Mouse (Mus musculus): ENCODE data around the gene Krtdap.
"Not testable (repeated sequence)": the region's sequence is repeated elsewhere in the genome, so short reads cannot be mapped to it uniquely, and the experiment has no call there.

Krtdap gene

DNA sequence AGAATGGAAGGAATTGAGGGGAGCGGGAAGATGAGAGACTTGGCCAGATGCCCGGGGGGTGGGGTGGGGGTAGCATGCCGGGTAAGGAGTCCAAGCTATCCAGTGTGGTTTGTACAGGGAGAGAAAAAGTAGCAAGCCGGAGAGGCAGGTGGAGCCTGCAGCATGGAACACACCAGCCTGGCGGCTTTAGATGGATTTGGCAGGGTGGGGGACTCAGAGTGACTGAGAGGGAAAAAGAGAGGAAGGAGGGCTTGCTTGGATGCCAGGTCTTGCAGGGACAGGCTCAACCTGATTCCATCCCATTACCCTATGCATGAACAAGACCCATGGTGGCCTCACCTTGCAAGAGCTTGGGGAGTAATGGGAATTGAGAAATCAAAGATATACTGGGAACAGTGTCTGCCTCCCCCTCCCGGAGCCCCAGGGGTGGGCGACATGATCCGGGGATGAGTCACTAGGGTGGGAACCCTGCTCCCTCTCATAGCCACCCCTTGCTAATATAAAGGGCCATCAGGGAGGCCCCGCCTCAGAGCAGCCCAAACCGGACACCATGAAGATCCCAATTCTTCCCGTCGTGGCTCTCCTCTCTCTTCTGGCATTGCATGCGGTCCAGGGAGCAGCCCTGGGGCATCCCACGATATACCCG, at the start of gene Krtdap:
Gene Krtdap (plus strand): TSS at position 520 of the 646 bp plus-strand sequence.
- no peak for DNase-seq (ENCODE audit: low read depth, low spot score)

DNA sequence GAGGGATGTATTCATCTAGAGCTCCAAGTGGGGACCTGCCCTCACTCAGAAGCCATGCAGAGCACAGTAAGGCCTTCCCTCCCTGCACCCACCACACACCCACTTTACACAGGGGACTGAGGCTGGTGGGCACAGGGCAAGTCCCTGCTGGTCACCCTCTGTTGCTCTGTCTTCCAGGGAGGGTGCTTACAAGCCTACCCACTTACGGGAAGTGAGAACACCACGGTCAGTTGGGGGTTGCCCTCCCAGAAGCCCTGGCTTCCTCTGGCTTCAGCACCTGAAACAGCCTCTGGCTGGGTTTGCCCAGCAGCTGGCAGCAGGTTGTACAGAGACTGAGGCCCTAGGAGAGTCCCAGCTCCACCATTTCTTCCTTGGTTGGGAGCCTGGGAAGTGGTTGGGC, 45.1 kb upstream of the Krtdap start:
- not testable (repeated sequence) for DNase-seq (ENCODE audit: low read depth, low spot score)

DNA sequence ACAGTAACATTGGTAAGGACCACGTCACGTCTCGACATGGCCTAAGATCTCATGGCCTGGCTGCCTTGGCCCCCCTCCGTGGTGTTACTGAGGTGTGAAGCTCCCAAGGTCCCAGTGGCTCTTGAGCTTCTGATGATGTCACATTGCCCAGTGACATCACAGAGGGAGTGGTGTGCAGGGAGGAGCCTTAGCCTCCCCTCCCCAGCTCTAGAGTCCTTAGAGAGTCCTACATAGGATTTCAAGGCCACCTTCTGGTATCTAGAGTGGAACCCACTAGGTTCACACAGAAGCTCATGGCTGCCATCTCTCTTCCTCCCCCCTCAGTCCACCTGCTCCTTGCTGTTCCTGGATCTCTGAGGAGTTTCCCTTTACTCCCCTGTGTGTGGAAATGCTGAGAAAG, 44.1 kb upstream of the Krtdap start, which contains the start of gene Gapdhs:
Gene Gapdhs (minus strand): TSS at position 65 of the 400 bp plus-strand sequence.
- not testable (repeated sequence) for DNase-seq (ENCODE audit: low read depth, low spot score)

DNA sequence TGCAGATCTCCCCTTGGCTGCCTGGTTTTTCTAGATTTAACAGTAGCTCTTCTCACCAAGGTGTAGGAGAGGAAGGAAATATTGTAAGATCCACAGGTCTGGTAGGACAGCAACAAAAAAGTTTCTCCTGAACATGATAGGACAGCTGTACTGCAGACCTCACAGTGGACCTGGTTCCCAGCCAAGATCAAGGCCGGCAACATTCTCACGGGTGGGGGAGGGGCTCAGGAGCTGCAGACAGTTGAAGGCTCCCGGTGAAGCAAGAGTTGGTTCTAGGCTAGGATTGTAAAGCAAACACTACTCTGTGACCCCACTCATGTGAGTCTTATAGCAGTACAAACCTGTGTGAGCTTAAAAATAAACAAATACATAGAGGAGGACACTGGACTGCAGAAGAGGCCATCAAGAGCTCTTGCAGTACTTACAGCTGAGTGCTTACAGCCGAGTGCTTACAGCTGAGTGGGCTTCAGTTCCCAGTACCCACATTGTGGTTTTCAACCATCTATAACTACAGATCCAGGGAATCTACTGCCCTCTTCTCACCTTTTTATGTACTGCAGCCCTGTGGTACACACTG, 43.6 kb upstream of the Krtdap start:
- no peak for DNase-seq (ENCODE audit: low read depth, low spot score)

DNA sequence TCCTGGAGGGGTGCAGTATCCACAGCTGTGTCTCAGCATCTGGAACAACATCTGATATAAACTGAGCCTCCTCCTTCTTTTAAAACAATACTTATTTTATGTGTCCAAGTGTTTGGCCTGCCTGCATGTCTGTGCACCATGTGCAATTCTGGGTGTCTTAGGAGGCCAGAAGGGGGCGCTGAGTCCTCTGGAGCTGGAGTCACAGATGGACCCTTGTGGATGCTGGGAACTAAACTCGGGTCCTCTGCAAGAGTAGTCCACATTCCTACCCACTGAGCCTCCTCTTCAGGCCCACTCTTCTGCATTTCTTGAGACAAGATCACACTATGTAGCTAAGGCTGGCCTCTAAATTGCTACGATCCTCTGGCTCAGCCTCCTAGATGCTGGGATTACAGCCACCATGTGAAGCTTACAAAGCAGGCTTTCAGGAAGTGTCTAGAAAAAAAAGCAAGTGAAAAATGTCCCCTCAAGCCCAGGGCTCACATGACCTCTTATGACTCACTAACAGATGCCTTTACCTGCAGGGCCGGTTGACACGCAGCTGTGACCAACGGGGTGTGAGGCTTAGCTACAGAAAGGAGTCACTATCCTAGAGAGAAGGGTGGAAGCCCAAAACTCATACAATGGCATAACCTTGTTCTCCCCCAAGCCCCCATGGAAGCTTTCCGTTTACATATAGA, 40.0 kb upstream of the Krtdap start:
- DNase-seq (ENCODE audit: low read depth, low spot score), result no peak

DNA sequence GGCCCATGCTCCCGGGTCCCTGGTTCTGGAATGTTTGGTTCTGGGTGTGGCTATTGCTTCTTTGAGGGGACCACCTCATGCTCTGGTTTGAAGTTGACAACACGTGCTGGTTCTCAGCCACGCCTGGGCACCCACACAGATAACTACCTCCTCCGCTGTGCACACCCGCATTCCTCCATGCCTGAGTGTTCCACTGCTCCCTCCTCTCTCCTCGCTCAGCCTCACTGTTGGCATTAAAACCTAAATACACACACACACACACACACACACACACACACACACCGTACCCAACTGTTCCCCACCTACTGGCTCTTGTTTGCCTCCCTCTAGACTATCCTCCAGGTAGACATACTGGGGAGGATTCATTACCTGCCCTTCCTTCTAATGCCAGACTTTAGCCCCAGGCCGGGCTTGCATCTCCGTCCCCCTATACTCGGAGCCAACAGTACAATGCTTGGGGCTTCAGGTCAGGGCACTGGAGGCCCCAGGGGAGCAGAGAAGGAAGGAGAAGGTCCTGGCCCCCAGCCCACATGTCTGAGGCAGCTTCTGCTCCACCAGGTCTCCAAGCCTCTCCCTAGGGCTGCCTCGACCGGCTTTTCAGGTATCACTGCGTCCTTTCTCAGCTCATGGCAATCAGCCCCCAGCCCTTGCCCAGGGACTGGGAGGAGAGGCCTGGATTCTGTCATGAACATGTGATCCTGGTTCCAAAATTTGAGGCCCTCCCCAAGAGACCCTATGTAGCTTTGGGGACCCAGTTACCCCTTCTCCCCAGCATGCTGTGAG, 37.7 kb upstream of the Krtdap start:
- no peak for DNase-seq (ENCODE audit: low read depth, low spot score)

DNA sequence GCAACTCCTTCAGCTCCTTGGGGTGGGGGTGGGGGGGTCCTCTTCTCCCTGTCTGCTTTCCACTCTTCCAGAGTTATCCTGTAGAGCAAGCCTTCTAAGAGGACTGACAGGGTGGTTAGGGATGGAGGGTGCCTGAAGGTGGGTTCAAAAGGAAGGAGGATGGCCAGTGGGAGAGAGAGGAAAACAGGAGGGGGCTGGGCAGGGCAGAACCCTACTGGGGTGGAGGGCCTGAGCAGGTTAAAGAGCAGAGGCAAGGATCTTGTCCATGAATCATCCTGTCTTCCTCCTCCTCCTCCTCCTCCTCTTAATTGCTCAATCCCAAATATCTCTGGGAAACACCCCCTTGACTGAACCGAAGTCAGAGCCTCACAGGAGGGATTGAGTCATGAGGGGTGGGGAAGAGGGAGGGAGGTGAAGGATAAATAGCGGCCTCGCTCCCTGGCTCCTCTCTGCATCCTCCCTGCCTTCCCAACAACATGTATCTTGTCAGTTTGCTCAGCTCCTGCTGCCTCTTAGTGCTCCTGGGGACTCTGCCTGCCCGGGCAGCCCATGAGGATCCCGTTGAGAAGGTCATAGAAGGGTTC, 36.5 kb upstream of the Krtdap start, which contains the start of gene Sbsn:
Gene Sbsn (plus strand): TSS at position 386 of the 584 bp plus-strand sequence.
- no peak for DNase-seq (ENCODE audit: low read depth, low spot score)

DNA sequence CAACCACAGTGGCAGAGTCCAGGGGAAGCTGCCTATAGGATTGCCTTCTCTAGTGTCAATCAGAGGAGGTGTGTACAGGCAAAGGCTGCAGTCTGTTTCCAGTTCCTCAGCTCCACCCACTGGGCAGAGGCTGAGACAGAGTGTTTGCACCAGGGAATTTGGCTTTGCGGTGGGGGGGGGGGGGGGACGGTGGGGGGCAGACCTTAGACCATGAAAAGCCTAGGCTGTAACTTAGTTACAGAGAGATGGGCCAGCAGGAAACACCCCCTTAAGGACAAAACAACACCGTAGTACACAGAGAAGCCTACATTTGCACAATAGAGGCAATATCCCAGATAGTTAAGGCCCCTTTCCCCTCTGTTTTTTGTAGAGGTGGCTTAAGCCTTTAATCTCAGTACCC, 30.7 kb upstream of the Krtdap start:
- no peak for DNase-seq (ENCODE audit: low read depth, low spot score)

DNA sequence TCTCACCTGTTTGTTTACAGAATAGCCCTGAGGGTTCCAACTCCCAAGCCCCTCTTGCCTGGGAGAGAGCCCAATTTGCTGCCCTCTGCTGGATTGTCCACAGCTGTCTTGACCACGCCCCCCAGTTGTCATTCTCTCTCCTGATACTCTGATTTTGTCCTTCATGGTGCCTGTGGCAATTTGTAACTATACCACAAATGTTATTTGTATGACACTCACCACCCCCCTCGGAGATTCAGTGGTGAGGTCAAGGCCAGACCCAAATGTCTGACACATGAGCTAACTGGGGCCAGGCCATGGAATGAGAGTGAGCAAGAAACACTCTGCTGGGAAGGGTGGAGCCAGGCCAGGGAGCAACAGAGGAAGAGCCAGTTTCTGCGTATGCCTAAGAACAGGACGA, 28.8 kb upstream of the Krtdap start:
- no peak for DNase-seq (ENCODE audit: low read depth, low spot score)

DNA sequence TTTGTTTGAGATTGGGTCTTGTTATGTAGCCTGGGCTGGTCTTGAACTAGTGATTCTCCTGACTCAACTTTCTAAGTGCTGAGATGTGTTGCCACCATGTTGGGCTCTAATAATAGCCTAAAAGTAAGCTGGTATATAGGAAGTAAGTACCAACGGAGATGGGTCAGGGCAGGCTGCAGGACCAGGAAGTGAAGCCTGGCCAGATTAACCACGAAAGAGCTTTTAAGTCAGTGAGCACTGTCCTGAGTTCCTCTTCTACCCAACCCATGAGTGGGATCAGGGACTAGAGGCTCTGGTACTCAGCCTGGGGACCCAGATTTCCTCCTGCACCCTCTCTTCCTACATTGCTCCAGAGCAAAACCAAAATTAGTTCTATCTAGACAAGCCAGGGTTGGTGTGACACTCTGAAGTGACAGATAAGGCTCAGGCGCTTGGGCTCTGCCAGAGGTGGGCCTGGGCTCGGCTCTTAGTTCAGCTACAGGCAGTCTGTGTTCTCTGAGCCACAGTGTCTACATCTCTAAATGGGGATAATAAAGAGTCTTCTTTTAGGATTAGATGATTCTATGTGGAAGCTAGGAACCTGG, 25.8 kb upstream of the Krtdap start:
- no peak for DNase-seq (ENCODE audit: low read depth, low spot score)

DNA sequence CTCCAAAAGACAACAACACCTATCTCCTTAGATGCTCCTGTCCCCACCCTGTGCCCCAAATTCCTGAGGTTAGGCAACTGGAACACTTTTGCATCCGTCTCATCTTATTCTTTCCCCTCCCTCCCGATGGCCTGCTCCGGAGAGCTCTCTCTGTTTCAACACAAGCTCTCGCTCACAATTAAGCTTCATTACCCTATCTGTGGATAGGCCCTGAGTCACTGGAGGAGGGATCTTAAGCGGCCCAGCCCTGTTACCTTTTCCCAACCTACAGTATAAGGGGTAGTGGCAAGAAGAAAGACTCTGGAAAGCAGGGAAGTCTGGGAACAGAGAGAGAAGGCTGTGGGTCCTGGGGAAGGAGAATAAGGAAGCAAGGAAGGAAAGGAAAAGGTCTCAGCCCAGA, 24.2 kb upstream of the Krtdap start, which contains the start of gene Dmkn:
Gene Dmkn (plus strand): TSS at position 301 of the 400 bp plus-strand sequence.
- no peak for DNase-seq (ENCODE audit: low read depth, low spot score)

DNA sequence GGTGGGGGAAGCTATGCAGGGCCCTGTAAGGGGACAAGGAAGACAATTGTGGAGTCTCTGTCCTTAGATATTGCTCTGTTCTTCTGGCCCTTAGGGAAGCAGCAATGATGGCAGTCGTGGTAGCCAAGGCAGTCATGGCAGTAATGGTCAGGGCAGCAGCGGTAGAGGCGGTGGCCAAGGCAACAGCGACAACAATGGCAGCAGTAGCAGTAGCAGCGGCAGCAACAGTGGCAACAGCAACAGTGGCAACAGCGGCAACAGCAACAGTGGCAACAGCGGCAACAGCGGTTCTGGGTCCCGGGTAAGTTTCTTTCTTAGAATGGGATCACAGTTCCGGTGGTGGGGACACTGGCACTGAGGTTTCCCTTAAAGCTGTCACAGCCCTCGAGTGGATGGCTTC, 22.5 kb upstream of the Krtdap start:
- no peak for DNase-seq (ENCODE audit: low read depth, low spot score)

DNA sequence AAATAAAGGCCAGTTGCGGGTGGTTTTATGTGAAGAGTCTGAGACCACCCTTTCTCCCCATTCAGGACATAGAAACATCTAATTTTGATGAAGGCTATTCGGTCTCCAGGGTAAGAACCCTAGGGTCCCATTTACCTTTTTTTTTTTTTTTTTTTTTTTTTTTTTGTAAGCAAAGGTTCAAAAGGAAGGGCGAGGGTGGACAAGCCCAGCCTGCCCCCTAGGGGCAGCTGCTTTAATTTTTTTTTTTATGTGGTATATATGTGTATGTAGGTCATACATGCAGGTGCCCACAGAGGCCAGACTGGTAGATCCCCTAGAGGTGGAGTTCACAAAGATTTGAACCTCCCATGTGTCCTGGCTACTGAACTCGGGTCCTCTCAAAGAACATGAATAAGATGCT, 21.3 kb upstream of the Krtdap start:
- DNase-seq (ENCODE audit: low read depth, low spot score), result no peak

DNA sequence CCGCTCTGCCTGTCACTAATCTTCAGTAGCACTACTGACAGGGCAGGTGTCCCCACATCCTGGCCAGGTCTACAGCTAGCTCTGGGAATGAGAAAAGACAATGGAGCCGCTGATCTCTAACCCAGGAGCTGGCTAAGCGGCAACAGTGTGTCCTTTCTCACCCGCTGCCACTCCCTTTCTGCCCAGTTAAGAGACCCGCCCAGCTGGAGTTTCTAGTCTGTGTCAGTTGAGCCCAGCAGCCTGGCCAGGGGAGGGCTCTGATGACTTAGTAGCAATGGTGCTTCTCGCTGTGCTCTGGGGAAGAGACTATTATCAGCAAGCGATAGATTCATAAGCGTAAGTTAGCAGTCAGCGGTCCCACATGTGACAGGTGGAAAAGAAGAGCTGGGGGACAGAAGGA, 18.5 kb upstream of the Krtdap start:
- no peak for DNase-seq (ENCODE audit: low read depth, low spot score)

DNA sequence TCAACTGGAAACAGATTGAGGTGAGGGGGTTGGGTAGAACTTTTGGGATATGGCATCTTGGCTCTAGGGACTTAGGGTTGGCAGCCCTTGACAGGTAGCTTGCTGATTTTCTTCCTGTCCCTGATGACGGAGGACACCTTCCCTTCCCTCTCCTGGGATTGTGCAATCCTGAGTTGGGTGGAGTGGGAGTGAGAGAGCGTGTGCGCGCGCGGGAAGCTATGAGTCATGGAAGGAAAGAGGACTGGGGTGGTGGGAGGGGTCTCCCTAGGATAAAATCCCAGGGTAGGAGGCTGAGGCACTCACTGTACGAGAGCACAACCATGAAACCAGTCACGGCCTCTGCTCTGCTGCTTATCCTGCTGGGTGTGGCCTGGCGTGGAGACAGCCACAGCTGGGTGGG, 11.6 kb upstream of the Krtdap start:
- DNase-seq (ENCODE audit: low read depth, low spot score), result no peak

DNA sequence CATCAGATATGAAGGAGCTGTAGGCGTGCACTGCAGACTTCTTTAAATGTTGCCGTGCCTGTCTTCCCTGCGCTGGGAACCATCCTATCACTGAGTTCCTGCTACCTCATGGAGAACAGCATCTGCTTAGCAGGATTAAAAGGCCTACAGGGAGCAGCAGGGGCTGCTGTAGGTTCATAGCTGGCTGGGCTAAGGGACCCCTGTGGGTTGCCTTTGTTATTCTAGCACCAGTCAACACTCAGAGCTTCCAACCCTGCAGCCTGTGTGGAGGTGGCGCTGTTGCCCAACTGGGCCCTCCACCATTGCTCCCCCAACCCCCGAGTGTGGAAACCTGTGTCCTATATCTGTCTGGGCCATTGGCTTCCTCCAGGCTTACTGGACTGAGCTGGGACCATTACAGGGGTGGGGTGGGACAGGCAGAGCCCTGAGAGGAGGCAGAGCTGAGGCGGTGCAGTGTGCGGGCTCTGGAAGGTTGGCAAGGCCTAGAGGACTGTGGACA, 10.6 kb upstream of the Krtdap start:
- DNase-seq (ENCODE audit: low read depth, low spot score), result peak; percentile 43

DNA sequence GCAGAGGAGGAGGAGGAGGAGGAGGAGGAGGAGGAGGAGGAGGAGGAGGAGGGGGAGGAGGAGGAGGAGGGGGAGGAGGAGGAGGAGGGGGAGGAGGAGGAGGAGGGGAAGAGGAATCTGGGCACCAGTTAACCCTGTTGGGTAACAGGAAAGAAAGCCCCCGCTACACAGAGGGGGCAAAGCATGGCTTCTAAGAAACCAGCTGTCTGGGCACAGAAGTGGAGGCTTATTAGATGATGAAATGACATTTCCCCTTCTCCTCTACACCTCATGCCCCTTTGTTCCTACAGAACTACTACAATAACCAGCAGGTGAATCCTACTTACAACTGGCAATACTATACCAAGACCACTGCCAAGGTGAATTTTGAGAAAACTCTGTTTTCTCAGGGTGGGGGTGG, 9.8 kb upstream of the Krtdap start:
- no peak for DNase-seq (ENCODE audit: low read depth, low spot score)

DNA sequence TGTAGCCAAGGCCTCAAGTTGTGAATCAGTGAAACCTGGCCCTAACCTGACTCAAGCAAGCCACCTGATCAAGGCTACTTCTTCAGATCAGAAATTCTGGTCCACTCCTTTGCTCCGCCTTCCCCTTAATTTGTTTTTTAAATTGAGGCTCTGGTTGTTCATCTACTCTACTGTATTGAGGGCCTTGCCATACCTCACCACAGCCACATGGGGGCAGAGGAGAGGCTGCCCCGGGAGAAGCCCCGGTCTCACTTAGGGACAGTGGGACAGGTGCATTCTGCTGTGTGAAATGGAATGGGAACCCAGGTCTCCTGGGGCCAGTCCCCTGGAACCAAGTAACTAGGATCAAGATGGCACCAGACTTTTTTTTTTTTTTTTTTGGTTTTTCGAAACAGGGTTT, 5.9 kb upstream of the Krtdap start:
- DNase-seq (ENCODE audit: low read depth, low spot score), result no peak

DNA sequence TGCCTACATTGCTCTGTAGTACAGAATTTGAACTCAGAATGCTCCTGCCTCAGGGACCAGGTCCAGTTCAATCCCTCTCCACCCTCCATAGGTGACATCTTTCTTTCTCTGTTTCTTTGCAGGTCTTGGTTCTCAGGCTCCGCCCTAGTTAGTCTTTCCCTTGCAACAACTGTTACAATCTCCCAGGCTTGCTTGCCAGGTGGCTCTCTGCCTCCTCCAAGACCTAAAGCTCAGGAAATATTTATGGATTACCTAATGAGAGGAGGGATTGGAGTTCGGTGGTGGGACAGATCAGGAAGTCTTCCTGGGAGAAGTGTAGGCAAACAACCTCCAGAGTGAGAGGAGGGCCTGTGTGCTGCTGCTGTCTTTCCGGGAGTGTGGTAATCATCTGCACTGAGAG, 5.0 kb upstream of the Krtdap start:
- DNase-seq (ENCODE audit: low read depth, low spot score), result no peak

DNA sequence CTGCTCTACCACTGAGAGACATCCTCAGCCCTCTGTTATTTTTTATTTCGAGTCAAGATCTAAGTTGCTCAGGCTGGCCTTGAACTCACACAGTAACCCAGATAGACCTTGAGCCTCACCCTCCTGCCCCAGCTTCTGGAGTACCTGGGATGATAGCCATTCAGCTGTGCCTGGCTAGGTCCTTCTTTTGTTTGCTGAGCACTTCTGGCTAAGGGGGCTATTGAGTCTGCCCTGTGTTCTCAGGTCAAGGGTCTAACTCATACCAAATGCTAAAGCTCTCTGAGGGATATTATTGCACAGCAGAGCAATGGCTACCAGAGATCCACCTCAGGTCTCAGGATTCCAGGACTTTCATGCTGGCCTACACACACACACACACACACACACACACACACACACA, 2.5 kb upstream of the Krtdap start:
- no peak for DNase-seq (ENCODE audit: low read depth, low spot score)

Data from WW6 (cell line).